Mouse (Mus musculus) embryo, embryonic 10 days (tissue): ENCODE measurements around the gene Fkbp3.
"Not testable (repeated sequence)": the region's sequence is repeated elsewhere in the genome, so short reads cannot be mapped to it uniquely, and the experiment has no call there.

Source experiments
- DNase-seq: peaks from one replicate; pipeline ENCODE4 v3.0.0-alpha.2; 2015; ENCODE audit warnings: low spot score

Fkbp3 gene

GRCm38 (mm10) chr12:65073611-65074178 is at the start of gene Fkbp3:
TSS of gene Fkbp3 (minus strand) at chr12:65074007.
- peak; percentile 96 for DNase-seq

- no peak for DNase-seq
Observed at GRCm38 (mm10) chr12:65119451-65119850, 45.6 kb upstream of the Fkbp3 start.

DNA sequence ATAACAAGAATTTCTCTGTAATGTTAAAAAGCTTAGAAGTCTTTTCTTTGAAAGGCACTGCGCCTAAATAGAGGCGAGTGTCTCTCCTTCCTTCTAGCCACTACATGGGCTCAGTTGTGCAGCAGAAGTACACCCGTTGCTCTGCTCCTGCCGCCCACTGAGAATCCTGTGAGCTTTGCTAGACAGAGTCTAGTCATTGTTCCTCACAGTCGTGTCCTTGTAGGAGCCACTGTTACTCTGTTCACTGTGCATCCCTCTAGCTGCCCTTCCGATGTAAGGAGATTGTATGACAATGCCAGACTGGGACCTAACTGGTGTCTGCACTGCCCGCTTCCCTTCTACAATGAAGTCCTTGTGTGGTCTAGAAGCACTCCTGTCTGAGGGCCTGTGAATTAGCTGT is 45.2 kb upstream of the Fkbp3 start:
- DNase-seq = no peak

DNA sequence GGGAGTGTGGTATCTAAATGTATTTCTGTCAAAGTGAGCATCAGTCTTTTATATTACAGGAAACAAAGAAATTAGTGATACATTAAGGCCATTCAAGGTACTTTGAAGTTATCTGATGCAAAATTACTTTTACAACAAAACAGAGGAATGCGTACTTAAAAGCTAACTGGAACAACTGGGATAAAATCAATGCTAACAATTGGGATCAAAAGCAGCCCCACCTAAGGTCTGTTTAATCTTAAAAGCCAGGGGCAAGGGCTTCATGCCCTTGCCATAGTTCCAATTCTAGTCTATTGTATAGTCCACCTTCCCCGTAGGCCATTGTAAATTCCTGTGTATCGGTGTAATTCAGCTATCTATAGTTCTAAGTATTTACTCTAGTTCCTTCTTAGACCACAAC is 41.2 kb upstream of the Fkbp3 start:
- DNase-seq = not testable (repeated sequence)

GRCm38 (mm10) chr12:65113925-65114324 is 40.1 kb upstream of the Fkbp3 start:
- no peak for DNase-seq

DNA sequence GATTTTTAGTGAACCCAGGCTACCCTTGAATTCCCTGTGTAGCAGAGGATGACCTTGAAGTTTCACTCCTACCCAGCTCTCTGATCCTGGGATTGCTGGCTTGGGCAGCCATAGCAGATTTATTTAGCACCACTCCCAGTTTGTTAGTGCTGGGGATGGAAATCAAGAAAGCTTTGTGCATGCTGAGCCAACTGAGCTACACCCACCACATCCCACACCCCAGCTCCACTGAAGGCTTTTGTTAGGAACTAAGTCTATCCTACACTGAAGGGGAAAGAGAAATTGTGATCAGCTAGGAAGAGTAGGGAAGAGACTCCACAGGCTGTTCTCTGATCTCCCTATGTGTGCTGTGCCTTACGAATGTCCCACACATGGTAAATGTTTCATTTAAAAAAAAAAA is 39.0 kb upstream of the Fkbp3 start:
- DNase-seq = no peak

DNA sequence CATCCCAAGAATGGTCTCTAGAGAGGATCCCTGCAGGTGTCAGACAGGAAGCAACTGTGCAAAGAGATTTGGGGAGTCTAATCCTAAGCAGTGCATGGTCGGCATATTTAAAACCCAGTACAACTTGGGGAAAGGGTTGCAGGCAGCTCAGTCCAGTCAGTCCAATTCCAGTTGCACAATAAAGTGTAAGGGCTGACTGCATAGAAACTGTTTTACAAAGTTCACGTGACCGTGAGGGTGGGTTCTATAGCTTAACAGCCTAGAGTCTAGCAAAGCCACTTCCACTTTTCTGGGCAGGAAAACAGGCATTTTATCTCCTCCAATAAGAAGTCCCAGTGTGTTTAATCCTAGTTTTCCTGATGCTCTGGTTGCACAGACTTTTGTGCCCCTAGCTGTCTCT is 37.7 kb upstream of the Fkbp3 start:
- DNase-seq = no peak

GRCm38 (mm10) chr12:65108746-65109145 is 34.9 kb upstream of the Fkbp3 start:
- DNase-seq = no peak

DNA sequence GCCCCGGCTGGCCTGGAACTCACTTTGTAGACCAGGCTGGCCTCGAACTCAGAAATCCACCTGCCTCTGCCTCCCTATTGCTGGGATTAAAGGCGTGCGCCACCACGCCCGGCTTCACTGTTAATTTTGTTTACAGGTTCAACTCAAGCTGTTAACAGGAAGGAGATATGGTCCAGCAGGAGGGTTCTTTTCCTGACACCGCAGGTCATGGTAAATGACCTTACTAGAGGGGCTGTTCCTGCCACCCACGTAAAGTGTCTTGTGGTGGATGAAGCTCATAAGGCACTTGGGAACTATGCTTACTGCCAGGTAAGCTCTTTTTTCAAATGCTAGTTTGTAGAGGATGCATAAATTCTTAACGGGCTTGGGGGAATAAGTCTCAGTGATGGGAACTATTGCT is 3.1 kb upstream of the Fkbp3 start:
- DNase-seq = no peak

- no peak for DNase-seq
Observed at GRCm38 (mm10) chr12:65075733-65076310, 2.0 kb upstream of the Fkbp3 start.

DNA sequence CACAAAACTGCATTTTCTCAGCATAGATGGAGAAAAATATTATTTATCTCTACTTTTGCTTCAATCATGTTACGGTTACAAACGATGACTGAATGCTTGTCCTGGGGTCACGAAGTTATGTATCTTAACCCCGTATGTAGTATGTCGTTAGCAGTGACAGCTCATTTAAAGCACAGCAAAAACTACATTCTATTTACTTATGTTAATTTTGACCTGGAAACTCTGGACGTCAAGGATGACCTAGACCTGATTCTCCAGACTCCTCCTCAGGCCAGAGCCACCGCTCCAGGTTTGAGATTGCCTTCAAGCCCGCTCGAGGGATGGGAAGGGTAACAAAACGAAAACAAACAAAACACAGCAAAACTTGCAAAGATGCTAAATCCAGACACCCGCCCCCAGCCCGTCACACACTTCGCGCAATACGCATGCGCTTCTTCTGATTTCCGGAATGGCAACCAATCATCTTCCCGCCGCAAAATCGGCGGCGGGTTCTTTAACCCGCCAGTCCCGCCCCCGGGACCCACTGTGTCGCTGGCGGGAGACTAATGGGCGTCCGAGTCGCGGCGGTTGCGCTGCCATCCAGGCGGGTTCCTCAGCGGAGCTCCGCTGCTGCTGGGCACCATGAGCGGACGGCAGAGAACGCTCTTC is 1.4 kb upstream of the Fkbp3 start, which contains the start of gene Fancm:
Gene Fancm, plus strand, starts transcription at position 519 of the 648 bp plus-strand sequence.
- DNase-seq = peak; percentile 93

DNA sequence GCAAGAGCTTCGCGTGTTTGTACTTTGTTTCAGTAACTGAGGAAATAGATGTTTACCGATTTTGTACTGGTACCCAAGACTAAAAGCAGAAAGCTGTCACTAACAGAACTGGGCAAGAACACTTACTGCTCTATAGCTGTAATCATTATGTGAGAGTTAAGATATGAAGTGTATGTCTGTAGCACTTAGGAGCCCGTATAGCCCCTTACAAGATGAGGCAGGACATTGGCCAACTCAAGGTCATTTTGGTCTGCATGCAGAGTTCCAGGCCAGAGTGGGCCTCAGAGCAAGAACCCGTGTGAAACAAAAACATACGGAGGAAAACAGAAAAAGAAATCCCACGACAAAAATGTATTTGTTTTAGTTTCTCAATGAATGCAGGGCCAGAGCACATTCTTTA is 844 bp upstream of the Fkbp3 start:
- DNase-seq = no peak

- peak; percentile 80 for DNase-seq
Observed at GRCm38 (mm10) chr12:65072911-65073610, 746 bp downstream of the Fkbp3 start.

DNA sequence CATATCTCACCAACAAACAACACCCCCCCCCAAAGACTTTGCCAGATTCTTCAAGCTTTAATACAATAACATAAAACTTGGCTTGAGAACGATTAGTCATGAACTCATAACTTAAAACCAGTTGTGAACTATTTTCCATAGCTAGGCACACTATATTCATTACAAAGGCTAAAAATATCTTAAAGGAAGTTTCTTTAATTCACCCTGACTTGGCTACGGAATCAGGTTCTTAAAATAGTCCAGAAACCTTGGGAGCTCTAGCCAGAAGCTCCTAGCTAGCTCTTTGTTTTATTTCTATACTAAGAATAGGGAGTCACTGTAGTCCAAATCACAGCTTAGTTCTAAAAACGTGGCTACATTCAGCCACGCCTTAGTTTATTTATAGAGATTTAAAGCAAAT is 5.4 kb downstream of the Fkbp3 start:
- DNase-seq = no peak

DNA sequence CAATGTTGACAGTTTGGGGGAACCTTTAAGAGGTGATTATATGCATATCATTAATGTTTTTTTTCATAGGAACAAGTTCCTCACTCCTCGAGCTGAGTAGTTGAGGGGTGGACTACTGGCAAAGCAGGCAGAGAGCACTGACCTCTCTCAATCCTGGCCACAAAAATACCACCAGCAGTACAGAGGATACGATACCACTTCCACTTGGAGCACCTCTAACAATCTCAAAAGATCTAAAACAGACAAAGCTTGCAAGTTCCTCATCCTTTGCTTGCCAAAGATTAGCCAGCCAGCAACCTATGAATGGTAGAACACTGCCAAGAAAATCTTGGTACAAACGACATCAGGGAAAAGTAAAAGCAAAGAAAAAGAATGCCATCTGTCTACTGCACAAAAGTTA is 7.6 kb downstream of the Fkbp3 start:
- no peak for DNase-seq

- DNase-seq = no peak
Observed at GRCm38 (mm10) chr12:65065241-65065640, 8.6 kb downstream of the Fkbp3 start.

GRCm38 (mm10) chr12:65061082-65061481 is 12.7 kb downstream of the Fkbp3 start:
- no peak for DNase-seq

- DNase-seq = no peak
Observed at GRCm38 (mm10) chr12:65058203-65058602, 15.6 kb downstream of the Fkbp3 start.

DNA sequence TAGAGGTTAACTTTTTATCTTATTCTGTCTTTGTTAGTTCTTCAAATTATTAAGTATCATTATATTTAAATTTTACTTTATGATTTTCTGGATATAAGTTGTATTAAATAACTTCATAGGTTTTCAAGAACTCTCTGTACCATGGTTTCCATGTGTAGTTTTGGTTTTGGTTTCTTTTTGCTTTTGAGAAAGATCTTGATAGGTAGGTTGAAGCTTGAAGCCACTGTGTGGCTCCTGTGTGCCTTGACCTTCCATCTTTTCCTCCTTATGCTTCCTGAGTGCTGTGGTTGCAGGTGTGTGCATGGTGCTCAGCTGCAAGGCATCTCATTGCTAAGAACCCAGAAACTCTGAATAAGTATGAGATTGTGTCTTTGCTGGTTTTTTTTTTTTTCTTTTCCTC is 25.0 kb downstream of the Fkbp3 start:
- DNase-seq = no peak

DNA sequence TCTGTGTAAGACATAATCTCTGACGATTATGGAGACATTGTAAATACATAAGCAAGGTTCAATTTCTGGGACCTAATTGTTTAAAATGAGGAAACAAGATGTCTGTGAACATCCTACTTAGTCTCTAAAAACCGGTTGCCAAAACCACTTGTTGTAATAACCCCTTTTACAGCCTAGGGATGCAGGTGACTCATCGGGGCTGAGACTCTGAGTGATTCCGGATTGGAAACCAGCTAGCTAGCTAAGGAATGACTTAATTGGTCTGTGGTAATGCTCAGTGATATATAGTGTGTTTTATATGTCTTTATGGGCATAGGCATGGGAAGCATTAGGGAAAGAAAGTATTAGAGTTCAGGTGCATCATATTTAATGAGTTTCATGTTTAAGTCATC is 36.3 kb downstream of the Fkbp3 start:
- DNase-seq = no peak

DNA sequence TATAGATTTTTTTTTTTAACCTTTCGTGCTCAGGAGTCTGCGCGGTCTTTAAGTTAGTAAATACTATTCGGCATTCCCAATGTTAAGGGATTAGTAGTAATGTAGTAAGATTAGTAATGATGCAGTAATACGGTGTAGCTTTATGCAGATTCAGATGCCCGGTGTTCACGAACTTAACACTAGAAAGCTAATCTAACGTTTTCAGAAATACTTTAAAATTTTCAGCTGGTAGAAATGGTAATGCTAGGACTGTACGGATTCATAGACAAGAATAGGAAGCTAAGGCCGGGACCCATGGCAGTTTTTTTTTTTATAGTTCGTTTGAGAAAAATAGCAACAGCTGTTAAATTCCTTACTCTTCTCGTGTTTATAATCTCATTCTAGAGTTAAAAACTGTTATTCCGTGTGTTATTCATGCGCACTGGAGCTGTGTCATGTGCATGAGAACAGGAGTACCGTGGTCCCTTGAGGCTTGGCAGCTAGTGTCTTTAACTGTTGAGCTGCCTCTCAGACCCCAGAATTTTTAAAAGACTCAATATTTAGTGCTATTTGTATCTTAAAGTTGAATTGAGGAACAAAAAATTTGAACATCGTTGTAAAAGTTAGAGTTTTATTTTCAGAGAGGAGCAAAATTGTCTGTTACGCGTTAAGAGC is 36.8 kb downstream of the Fkbp3 start:
- DNase-seq = peak; percentile 29

GRCm38 (mm10) chr12:65036190-65036870 is 37.5 kb downstream of the Fkbp3 start, which contains the start of gene Prpf39:
TSS of gene Prpf39 (plus strand) at chr12:65036333.
- peak; percentile 95 for DNase-seq
